Mouse (Mus musculus) embryonic facial prominence, embryonic 10.5 days (tissue): ENCODE data around the gene Vezt. TPM values are rescaled to one million over a fixed set of nuclear protein-coding genes. Genes with fewer than 3 reads are reported as not detected.

Source experiments
- DNase-seq: peaks from one replicate; pipeline ENCODE4 v3.0.0-alpha.2; 2017; ENCODE audit warnings: low spot score
- H3K27ac ChIP-seq: fragments of 300-500 bp; sonication (generic); replicated peaks from 2 replicates; pipeline ENCODE4 v1.5.1; 2016; ENCODE audit warnings: mild to moderate bottlenecking
- H3K27me3 ChIP-seq: fragments of 300-500 bp; sonication (generic); replicated peaks from 2 replicates; pipeline ENCODE4 v1.6.1; 2016; ENCODE audit warnings: low read depth, mild to moderate bottlenecking; ENCODE audit not compliant: poor library complexity, severe bottlenecking
- H3K36me3 ChIP-seq: fragments of 300-500 bp; sonication (generic); replicated peaks from 2 replicates; pipeline ENCODE4 v1.6.1; 2016; ENCODE audit warnings: mild to moderate bottlenecking, moderate library complexity
- H3K4me1 ChIP-seq: fragments of 300-500 bp; sonication (generic); 2 replicates; pipeline ENCODE4 v1.6.1; 2016
- H3K4me3 ChIP-seq: fragments of 300-500 bp; sonication (generic); 2 replicates; pipeline ENCODE4 v1.5.1; 2016; ENCODE audit warnings: mild to moderate bottlenecking, moderate library complexity
- H3K9me3 ChIP-seq: fragments of 300-500 bp; sonication (generic); 2 replicates; pipeline ENCODE4 v1.6.1; 2016; ENCODE audit warnings: mild to moderate bottlenecking
- WGBS: fragments of 180-500 bp; shearing (Covaris S2); methylation state at CpG from one replicate; pipeline ENCODE4 v1.1.7; 2016; 5-methylcytosine and 5-hydroxymethylcytosine counted together
- polyA plus RNA-seq: library from polyadenylated mRNA; unstranded; fragments of >200 nt; fragmentation: Nextera tagmentation; extraction: Ambion mirVana; gene quantifications from 2 replicates; pipeline ENCODE4 v1.2.1, GENCODE M21; 2016

The Vezt gene
- 24.8 and 25.0 TPM in 2 replicates for polyA plus RNA-seq

DNA sequence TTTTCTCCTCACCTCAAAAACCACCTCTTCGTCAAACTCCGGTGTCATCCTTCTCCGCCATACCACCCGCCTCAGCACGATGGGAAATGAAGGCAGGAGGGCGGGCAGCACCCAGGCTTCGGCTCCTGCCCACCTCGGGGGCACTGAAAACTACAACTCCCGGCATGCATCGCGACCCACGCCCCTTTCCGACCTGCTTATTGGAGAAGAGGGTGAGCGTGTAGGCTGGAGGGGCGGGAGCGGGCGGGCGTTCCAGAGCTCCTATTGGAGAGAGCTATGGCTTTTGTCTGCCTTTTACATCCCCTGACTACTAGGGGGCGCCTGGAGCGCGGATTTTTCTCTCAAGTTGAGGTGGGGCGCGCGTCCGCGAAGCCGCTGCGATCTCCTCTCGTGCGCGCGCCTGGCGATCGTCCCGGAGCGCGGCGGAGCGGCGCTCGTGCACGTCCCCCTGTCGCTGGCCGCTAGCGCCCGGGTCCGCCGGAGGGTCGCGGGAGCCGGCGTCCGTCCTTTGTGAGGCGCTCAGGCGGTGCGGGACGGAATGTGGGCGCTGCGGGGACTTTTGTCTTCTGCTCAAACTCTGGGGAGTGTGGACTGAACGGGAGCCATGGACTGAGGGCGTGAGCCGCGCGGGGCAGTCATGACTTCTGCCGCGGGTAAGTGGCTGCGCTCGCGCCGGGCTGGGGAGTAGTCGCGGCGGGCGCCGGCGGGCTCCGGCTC is at the start of gene Vezt, which contains the start of gene Fgd6:
Gene Vezt, minus strand, starts transcription at position 160 of the 717 bp plus-strand sequence.
Gene Fgd6, plus strand, starts transcription at position 344 of the 717 bp plus-strand sequence.
- under 1% methylated on average over 76 of the region's 77 CpGs for WGBS
- Histone ChIP-seq H3K9me3 (no peaks in the 10 kb centered on the region), H3K36me3 (peaks cover 1% of the 10 kb centered on the region), H3K4me3 (peak within 1 kb of the TSS; percentile 79), H3K4me1 (peaks cover 27% of the 10 kb centered on the region), H3K27ac (peak within 1 kb of the TSS; percentile 92), H3K27me3 (no peaks in the 10 kb centered on the region)
- peak; percentile 99 for DNase-seq

DNA sequence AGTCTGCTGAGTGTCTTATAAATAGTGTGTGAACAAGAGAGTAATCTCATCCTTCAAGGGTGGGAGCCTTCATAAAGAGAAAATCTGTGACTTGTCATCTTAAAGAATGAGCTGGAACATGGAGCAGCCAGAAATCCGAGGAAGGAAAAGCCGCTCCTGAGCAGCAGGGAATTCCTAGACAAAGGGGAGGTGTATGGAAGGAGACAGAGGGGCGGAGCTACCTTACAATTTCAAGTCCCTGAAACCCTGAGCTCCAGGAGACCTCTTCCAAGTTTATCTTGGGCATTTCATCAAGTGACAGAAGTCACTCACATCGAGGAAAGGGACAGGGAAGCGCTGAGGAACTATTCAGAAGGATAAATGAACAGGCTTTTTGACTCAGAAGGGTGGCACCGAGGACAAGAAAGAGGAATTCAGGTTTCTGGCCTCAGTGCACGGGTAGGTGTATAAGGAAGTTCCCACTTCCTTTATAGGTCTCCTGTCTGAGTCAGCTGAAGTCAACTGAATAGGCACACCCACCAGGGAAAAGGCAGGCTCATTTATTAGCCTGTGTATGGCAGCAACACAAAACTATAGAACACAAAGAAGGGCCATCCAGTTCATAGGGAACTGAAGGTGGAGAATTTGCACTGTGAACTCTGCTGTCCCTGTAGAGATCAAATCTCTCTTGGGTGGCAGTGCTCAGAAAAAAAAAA is 46.6 kb upstream of the Vezt start:
- 55% methylated on average over 7 of the region's 7 CpGs for WGBS

DNA sequence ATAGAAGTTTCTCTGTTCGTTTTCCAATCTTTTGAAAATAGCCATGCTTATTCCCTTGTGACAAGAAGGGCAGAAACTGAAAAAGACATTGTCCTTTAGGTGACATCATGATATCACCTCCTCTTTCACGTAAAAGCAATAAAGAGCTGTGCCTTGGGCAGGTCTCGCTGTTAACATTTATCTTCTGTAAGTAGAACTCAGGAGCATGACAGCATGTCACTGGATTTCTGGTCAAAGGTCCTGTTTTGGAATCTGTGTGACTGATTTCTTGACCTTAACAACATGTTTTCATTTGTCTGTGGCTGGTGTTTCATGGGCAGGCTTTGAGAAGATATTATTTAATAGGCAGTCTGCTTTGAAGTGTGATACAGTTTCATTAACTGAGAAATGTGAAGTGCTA is 45.1 kb upstream of the Vezt start:
- no peak overlapping the region for H3K27ac ChIP-seq
- DNase-seq = no peak
- H3K36me3 ChIP-seq = no peaks in the 10 kb centered on the region
- H3K4me1 ChIP-seq = peaks cover 22% of the 10 kb centered on the region
- WGBS = 58% methylated on average over 3 of the region's 3 CpGs
- H3K9me3 ChIP-seq = no peaks in the 10 kb centered on the region
- H3K27me3 ChIP-seq = no peaks in the 10 kb centered on the region
- no peak overlapping the region for H3K4me3 ChIP-seq

More for the DNA sequence above, 46.6 kb upstream of the Vezt start:
- no peaks in the 10 kb centered on the region for H3K27me3 ChIP-seq
- no peak overlapping the region for H3K4me3 ChIP-seq
- no peak for DNase-seq
- H3K27ac ChIP-seq = no peak overlapping the region
- H3K36me3 ChIP-seq = no peaks in the 10 kb centered on the region
- peaks cover 17% of the 10 kb centered on the region for H3K4me1 ChIP-seq
- H3K9me3 ChIP-seq = no peaks in the 10 kb centered on the region

DNA sequence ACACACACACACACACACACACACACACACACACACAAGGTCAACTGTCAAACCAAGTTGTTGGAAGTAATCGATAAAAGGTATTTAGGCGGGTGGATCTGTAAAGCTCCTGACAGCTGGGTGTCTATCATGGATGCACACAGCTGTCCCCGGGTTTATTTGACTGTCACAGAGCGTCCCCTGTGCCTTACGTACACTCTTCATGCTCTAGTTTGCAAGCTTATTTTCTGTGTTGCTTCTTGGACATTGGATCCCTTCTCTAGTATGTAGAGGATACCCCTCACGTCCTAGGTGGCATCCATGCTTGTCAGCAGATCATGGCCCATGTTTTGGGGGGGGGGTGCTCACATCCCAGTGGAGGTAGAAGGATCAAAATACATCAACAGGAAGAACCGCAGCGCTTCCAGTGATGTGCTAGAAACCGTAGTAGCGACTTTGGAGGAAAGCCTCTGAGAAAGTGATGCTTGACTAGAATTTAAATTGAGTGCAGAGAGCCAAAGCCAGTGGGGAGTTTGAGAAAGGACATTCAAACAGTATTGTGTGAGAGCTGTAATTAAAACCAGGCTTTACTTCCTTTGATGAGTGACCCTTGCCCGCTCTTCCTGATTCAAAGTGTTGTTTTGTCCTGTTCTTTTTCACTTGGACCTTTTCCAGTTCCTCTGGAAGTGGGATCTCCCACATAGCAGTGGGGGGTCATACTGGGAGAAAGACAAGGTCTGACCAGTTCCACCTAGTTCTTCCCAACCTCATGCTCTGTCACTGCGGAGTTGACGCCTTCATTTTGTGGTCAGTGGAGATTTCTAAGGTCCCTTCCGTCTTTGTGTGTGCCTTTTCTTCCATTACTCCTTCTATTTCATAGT is 41.6 kb upstream of the Vezt start:
- Histone ChIP-seq H3K4me3 (no peak overlapping the region), H3K36me3 (peaks cover 15% of the 10 kb centered on the region), H3K9me3 (no peaks in the 10 kb centered on the region), H3K4me1 (peaks cover 30% of the 10 kb centered on the region), H3K27ac (no peak overlapping the region; the same call in 1 of the 2 replicates), H3K27me3 (no peaks in the 10 kb centered on the region)
- DNase-seq = no peak
- 66% methylated on average over 14 of the region's 14 CpGs for WGBS

DNA sequence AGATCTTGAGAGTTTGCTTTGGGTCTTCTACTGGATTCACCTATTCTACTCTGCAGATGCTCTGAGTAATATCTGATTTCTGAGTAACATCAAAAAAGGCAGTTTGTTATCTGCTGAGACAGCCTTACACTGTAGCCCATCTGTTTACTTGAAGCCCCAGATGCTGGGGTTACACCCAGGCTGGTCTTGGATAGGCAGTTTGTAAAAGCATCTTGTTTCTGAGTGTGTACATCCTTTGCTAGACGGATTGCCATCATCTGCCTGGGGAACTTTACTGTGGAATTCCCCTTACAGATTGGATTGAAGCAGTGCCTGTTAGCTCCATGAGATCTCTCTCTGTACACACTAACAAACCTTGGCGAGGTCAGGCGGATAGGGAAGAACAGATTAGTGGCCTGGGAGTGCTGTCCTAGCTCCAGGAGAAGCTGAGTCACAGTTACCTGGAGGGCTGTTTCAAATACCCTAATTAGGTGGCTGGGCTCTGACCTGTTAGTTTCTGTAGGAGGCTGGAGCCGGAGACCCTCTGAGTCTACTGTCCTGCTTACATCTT is 37.4 kb upstream of the Vezt start:
- no peak overlapping the region for H3K4me3 ChIP-seq
- peaks cover 35% of the 10 kb centered on the region for H3K4me1 ChIP-seq
- WGBS = 64% methylated on average over 4 of the region's 4 CpGs
- H3K9me3 ChIP-seq = no peaks in the 10 kb centered on the region
- H3K27ac ChIP-seq = peak overlapping the region; percentile 40; the same call in 1 of the 2 replicates
- H3K27me3 ChIP-seq = no peaks in the 10 kb centered on the region
- DNase-seq = no peak
- peaks cover 15% of the 10 kb centered on the region for H3K36me3 ChIP-seq

DNA sequence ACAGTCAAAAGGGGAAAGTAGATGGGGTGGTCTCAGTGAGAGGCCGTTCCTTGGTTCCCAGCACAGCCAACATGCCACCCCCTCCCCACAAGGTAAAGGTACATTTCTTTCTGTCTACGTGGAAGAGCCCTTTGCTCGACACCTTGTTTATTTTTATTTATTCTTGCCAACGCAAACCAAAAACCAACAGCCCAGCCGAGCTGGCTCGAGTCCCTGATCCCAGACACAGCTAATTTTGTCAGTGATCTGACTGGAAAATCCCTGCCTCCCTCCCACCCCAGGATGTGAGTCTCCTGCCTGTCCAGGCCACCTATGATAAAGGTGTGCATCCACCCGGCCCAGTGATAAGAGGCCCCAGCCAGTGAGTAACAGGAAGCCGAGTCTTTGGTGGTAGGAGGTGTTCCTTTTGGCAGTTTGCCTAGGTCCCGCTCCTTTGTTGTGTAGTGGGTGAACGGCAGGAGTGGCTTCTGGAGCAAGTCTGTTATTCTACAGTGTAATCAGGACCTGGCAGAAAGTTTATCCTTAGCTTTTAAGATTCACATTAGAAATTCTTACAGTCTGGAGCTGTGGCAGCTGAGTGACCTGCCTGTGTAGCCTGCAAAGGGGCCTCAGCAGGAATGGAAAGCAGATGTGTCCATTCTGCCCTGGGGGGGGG is 36.8 kb upstream of the Vezt start:
- DNase-seq = peak; percentile 53
- WGBS = 62% methylated on average over 10 of the region's 10 CpGs
- no peaks in the 10 kb centered on the region for H3K27me3 ChIP-seq
- no peak overlapping the region for H3K4me3 ChIP-seq
- no peaks in the 10 kb centered on the region for H3K9me3 ChIP-seq
- H3K27ac ChIP-seq = peak overlapping the region; percentile 75
- peaks cover 31% of the 10 kb centered on the region for H3K4me1 ChIP-seq
- H3K36me3 ChIP-seq = peaks cover 15% of the 10 kb centered on the region

DNA sequence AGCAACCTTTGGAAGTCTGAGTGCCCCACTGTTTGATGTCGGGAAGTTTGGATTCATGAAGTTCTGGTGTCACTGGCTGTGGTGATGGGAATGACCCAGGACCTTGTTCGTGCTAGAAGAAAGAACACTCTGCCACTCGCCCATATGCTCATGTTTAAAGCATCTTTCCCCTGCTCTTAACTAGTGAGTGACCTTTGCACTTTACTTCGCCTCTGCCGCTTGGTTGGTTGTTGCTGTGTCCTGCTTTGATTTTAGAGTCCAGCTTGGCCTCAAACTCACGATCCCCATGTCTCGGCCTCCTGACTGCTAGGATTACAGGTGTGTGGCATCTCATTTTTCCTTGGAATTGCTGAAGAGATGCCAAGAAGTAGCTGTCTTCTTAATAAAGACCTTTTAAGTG is 36.0 kb upstream of the Vezt start:
- Histone ChIP-seq H3K27ac (no peak overlapping the region), H3K36me3 (peaks cover 15% of the 10 kb centered on the region), H3K27me3 (no peaks in the 10 kb centered on the region), H3K4me1 (peaks cover 25% of the 10 kb centered on the region), H3K9me3 (no peaks in the 10 kb centered on the region), H3K4me3 (no peak overlapping the region)
- WGBS = 58% methylated on average over 7 of the region's 7 CpGs
- DNase-seq = no peak

DNA sequence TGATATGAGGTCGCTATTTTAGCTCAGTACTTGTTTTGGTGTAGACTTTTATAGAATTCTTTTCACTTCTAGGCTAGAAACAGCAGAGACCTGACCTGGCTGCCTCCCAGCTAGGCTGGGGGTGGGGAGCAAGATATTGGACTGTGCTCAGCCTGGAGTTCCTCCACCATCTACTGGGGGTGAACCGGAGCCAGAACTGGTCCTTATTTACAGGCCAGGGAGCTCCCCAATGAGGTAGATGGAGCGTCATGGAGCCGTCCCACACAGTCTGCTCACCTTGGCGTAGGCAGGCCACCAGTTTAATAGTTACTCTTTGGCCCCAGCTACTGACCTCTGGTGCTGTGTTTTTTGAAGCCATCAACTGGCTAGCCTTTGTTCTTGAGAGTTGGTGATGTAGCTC is 33.1 kb upstream of the Vezt start:
- Histone ChIP-seq H3K36me3 (no peaks in the 10 kb centered on the region), H3K9me3 (no peaks in the 10 kb centered on the region), H3K27me3 (no peaks in the 10 kb centered on the region), H3K27ac (no peak overlapping the region), H3K4me3 (no peak overlapping the region), H3K4me1 (peaks cover 29% of the 10 kb centered on the region)
- WGBS = 88% methylated on average over 5 of the region's 5 CpGs
- DNase-seq = no peak

DNA sequence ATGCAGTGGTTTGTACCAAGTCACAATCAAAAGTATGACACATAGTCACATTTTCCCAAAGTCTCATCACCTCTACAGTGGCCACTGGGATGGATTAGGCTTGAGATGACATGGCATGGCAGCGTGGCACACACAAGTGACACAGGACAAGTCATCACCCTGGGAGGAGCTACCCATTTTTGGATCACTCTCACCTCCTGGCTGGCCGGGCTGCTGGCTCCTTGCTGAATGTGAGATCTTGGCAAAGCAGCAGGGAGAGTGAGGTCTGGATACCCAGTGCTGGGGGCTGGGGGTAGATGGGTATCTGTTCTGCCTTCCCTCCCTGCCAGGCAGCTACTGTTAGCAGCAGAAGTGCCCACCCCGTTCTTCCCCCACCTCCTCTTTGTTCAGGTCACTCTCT is 31.3 kb upstream of the Vezt start:
- H3K4me1 ChIP-seq = peaks cover 12% of the 10 kb centered on the region
- no peaks in the 10 kb centered on the region for H3K27me3 ChIP-seq
- H3K4me3 ChIP-seq = no peak overlapping the region
- H3K9me3 ChIP-seq = no peaks in the 10 kb centered on the region
- 68% methylated on average over 3 of the region's 3 CpGs for WGBS
- H3K36me3 ChIP-seq = no peaks in the 10 kb centered on the region
- no peak for DNase-seq
- no peak overlapping the region for H3K27ac ChIP-seq

DNA sequence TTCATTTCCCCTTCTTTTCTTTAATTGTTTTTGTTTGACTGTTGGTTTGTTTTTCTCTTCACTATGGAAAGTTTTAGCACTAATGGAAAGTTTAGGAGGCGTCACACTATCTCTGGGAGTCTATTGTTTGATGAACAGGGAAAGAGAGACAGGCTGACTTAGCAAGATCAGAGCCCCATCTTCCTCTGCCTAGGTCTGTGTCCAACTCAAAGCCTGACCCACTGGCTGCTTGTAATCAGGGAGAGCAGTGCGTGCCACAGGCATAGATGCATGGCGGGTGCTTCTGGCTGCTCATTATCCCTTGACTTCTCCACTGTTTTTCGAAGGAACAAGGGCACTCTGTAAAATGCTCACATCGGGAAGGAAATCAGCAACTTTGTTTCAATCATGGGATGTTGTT is 26.7 kb upstream of the Vezt start:
- WGBS = 60% methylated on average over 5 of the region's 5 CpGs
- Histone ChIP-seq H3K4me3 (no peak overlapping the region), H3K27ac (no peak overlapping the region), H3K36me3 (0 out of 2 replicates have a peak, but pooled peaks cover 2% of the 10 kb centered on the region), H3K27me3 (no peaks in the 10 kb centered on the region), H3K4me1 (peaks cover 4% of the 10 kb centered on the region; the same call in 1 of the 2 replicates), H3K9me3 (no peaks in the 10 kb centered on the region)
- DNase-seq = no peak

DNA sequence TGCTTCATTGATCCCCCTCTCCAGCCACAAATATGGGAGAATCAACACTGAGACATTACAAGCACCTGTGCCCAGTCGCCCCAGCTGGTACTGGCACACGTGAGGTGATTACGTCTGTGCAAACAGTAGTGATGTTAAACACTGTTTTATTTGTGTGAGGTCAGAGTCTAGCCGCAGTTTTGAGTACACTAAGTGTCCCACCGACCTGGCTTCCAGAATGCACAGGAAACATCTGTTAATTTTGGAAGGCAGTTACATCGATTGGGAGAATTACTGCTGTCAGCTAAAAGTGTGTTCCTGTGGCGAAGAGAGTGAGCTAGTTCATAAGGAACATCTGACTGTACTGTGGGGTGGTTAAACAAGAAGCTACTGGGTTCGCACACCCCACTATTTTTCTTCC is 24.6 kb upstream of the Vezt start:
- peaks cover 4% of the 10 kb centered on the region; the same call in 1 of the 2 replicates for H3K4me1 ChIP-seq
- H3K9me3 ChIP-seq = no peaks in the 10 kb centered on the region
- H3K27ac ChIP-seq = no peak overlapping the region
- no peak overlapping the region for H3K4me3 ChIP-seq
- 0 out of 2 replicates have a peak, but pooled peaks cover 2% of the 10 kb centered on the region for H3K36me3 ChIP-seq
- H3K27me3 ChIP-seq = no peaks in the 10 kb centered on the region
- 84% methylated on average over 8 of the region's 8 CpGs for WGBS
- DNase-seq = no peak
